Mouse (Mus musculus): ENCODE results near the gene Rasgef1b.

The Rasgef1b gene

DNA sequence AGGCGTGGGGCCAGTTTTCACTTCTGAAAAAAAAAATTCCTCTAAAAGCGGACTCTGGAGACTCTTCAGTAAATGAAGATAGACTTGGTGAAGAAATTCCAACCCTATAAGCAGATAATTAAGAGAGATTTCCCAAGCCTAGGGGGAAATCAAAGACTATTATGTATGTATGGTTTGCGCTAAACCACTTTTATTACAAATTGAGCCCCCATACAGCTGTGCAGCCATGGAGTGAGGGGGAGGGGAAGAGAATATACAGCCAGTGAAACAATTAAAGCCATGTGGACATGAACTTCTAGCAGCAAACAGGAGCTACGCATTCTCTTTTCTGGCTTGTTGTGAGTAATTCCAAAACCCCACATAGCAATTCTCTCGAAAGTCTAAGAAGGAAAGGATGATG is 448.3 kb downstream of the Rasgef1b start:
- DNase-seq = no peak

DNA sequence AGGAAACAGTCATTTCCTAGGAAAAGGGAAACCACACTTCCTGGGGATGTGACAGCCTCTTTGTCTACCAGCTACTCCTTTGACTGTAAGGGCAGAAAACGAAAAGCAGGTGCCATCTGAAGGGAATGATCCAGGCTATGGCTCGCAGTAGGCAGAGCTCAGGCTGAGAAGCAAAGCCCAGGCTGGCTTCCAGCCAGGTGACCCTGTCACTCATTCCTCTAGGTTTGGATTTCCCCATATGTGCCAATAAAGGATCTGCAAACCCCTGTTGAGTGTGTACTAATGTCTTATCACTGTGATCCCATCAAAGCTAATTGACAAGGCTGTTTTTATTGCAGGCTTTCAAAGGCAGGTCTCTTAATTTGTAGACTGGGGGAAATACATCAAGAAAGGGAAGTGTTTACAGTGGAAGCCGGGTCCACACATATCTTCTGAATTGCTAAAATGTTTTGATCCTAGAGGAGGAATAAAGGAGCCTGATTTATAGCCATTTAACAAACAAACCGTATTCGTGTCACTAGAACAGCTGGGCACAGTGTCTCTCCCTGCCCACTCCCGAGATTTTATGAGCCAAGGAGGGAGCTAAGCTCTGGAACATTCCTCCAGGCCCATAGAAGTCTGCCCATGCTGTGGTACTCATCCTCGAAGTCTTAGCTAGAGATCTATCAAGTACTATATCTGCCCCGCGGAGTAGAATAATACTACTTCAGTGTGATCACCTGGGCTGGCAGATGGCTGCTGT is 449.7 kb downstream of the Rasgef1b start:
- no peak for DNase-seq

DNA sequence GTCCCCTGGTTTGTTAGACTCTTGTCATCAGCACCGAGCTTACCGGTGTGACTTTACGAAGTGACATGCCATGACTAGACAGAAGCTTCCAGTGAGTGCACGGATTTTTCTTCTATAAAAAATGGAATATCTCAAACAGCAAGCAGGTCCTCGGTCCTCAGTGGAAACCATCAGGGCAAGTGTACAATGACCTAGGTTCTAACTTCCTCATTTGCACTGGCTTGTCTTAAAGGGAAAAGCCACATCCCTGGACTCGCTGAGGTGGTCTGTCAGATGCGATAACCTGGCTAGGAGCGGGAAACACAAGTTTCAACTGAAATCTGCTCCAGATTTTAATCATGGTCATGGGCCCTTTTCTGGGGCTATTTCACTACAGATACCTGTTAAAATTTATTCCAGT is 450.5 kb downstream of the Rasgef1b start:
- no peak for DNase-seq

DNA sequence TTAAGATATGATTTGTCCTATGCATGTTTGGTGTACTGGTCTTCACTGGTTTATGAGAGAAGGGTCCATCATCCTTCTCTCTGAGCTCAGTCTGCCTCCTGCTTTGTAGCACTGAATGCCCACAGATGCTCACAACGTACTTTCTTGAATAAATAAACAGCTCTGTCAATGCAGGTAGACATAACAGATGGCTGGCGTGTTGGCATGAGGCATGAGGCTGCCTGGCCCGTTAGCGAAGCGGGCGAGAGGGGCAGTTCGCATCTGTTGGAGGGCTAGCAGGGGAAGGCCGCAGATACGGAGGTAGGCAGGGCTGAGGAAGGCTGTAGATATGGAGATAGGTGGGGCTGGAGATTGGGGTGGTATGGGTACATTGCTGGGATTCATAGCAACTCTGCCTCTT is 451.3 kb downstream of the Rasgef1b start:
- DNase-seq = no peak

GRCm38 (mm10) chr5:99274119-99274563 is 454.7 kb downstream of the Rasgef1b start:
- DNase-seq = no peak

DNA sequence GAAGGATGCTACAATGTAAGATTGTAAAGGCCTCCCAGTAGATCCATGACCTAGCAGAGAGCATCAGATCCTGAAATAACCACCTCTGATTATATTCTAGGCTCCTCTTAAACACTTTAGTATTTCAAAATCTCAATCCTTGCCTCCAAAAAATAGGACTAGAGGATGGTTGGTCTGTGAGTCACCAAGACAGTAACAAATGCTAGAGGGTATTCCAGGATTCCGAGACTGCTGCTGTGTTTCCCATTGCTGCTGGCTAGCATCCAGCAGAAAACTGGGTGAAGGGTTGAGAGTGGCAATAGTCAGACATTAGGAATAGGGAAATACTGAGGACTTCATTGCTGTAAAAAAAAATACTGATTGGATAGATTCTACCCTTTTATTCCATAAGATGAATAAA is 457.3 kb downstream of the Rasgef1b start:
- no peak for DNase-seq

GRCm38 (mm10) chr5:99269131-99269530 is 459.7 kb downstream of the Rasgef1b start:
- DNase-seq = no peak

- no peak for DNase-seq
Measured at GRCm38 (mm10) chr5:99267338-99267737, 461.5 kb downstream of the Rasgef1b start.

DNA sequence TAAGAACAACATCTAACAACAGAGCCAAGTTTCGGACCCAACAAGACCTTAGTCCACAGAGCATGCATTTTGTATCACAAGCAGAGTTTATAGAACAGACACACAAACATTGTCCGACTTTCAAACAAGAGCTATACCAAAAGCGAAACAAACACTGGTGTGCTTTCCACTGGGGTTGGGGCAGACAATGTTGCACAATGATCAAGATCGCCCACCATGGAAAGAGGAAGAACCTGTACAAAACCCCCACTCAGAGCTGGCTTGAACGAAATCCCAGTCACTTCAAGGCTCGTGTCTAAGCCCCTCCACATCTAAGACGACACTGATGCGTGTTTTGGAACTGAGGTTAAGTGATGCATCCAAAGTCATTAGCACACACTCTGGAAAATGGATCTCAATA is 462.6 kb downstream of the Rasgef1b start:
- DNase-seq = no peak

- DNase-seq = no peak
Measured at GRCm38 (mm10) chr5:99262197-99262920, 466.5 kb downstream of the Rasgef1b start.

GRCm38 (mm10) chr5:99261121-99261724 is 467.6 kb downstream of the Rasgef1b start:
- peak; percentile 59 for DNase-seq

- no peak for DNase-seq
Measured at GRCm38 (mm10) chr5:99258003-99258500, 470.8 kb downstream of the Rasgef1b start.

GRCm38 (mm10) chr5:99252203-99253135 is 476.4 kb downstream of the Rasgef1b start:
- peak; percentile 99 for DNase-seq

GRCm38 (mm10) chr5:99251379-99252202 is 477.3 kb downstream of the Rasgef1b start:
- DNase-seq = peak; percentile 98

DNA sequence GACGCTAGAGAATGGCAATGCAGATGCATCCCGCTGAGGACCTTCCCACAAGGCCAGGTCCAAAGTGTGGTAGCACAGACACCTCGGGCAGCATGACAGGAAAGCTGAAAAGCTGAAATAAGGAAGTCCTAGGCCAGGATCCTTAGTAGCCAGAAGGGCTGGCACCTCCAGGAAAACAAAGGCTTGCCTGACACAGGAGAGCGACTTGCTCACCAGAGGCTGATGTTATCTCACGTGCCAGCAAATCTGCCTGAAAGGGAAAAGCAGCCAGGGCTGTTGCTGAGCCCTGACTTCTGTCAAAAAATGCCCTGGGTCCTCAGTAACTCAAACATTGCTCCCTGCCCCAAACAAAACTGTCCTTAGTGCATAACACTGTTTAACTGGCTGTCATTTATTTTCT is 478.0 kb downstream of the Rasgef1b start:
- DNase-seq = peak; percentile 91

GRCm38 (mm10) chr5:99248501-99248900 is 480.4 kb downstream of the Rasgef1b start:
- peak; percentile 98 for DNase-seq

DNA sequence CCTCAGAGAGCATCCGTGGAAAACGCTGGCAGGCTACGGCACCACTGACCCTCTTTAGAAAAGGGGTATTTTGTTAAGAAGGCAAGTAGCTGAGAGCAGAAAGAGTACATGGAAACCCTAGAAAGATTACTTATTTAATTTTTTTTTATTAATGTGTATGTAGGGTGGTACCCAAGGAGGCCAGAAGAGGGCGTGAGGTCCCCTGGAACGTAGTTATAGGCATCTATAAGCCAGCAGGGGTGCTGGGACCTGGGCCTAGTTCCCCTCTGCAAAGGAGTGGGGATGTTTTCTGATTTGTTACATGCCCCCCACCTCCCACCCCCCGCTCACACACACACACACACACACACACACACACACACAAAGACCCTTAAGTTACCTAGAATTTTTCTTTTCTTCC is 480.9 kb downstream of the Rasgef1b start:
- no peak for DNase-seq

GRCm38 (mm10) chr5:99247441-99247840 is 481.4 kb downstream of the Rasgef1b start:
- no peak for DNase-seq

- no peak for DNase-seq
Measured at GRCm38 (mm10) chr5:99246972-99247371, 481.9 kb downstream of the Rasgef1b start.

- DNase-seq = no peak
Measured at GRCm38 (mm10) chr5:99241988-99242740, 486.7 kb downstream of the Rasgef1b start.

- no peak for DNase-seq
Measured at GRCm38 (mm10) chr5:99240501-99240900, 488.4 kb downstream of the Rasgef1b start.
